In genomic region chr6:21949771-21950448, GRCm38 (mm10) we compare ENCODE assay signal across 8 mouse cellular contexts. TPM values are rescaled to one million over a fixed set of nuclear protein-coding genes. Genes with fewer than 3 reads are reported as not detected.
A peak's percentile ranks its signal among the peaks of the same experiment; 100 is the strongest.
DNase-seq lines count a peak whose midpoint lies in the region; ATAC-seq and TF ChIP-seq lines count a peak whose summit lies in the region.

No protein-coding gene starts in this region.

- peak overlapping the region; percentile 82 for H3K9ac ChIP-seq in heart, embryonic 12.5 days
- peak overlapping the region; percentile 77 for H3K9ac ChIP-seq in kidney, postnatal 0 days (ENCODE audit: low read depth, low read length)
- H3K9ac ChIP-seq in liver, embryonic 11.5 days (ENCODE audit: low read depth, low read length), result peak overlapping the region; percentile 89
- H3K9ac ChIP-seq in stomach, embryonic 14.5 days (replicated peaks; ENCODE audit: low read depth, low read length), result peak overlapping the region; percentile 79

- TF ChIP-seq CTCF in kidney, postnatal 0 days (IDR thresholded peaks at IDR 0.05; ENCODE audit: low read depth), result no peak

- H3K27ac ChIP-seq in heart, embryonic 12.5 days (ENCODE audit: poor library complexity, severe bottlenecking), result peak overlapping the region; percentile 98
- peak overlapping the region; percentile 98 for H3K27ac ChIP-seq in kidney, postnatal 0 days
- H3K27ac ChIP-seq in liver, embryonic 11.5 days (ENCODE audit: low read depth, low read length), result peak overlapping the region; percentile 95
- peak overlapping the region; percentile 98 for H3K27ac ChIP-seq in stomach, embryonic 14.5 days (ENCODE audit: low read length)

- H3K27me3 ChIP-seq in heart, embryonic 12.5 days (replicated peaks), result 0 out of 2 replicates have a peak, but pooled peaks cover 5% of the 10 kb centered on the region
- no peaks in the 10 kb centered on the region for H3K27me3 ChIP-seq in kidney, postnatal 0 days (ENCODE audit: insufficient read depth, low read length)
- H3K27me3 ChIP-seq in liver, embryonic 11.5 days (replicated peaks; ENCODE audit: control insufficient read depth, insufficient read depth, low read length), result no peaks in the 10 kb centered on the region
- no peaks in the 10 kb centered on the region for H3K27me3 ChIP-seq in stomach, embryonic 14.5 days (ENCODE audit: control insufficient read depth, insufficient read depth, low read length)

- peak overlapping the region; percentile 79 for H3K4me2 ChIP-seq in heart, embryonic 12.5 days
- peak overlapping the region; percentile 60 for H3K4me2 ChIP-seq in kidney, postnatal 0 days (ENCODE audit: low read length)
- peak overlapping the region; percentile 89 for H3K4me2 ChIP-seq in liver, embryonic 11.5 days
- peak overlapping the region; percentile 52 for H3K4me2 ChIP-seq in stomach, embryonic 14.5 days (replicated peaks; ENCODE audit: low read depth, low read length)

- H3K36me3 ChIP-seq in heart, embryonic 12.5 days, result peaks cover 10% of the 10 kb centered on the region
- 0 out of 2 replicates have a peak, but pooled peaks cover 11% of the 10 kb centered on the region for H3K36me3 ChIP-seq in kidney, postnatal 0 days (ENCODE audit: insufficient read depth, low read length)
- H3K36me3 ChIP-seq in liver, embryonic 11.5 days (ENCODE audit: control insufficient read depth, insufficient read depth, low read length), result peaks cover 6% of the 10 kb centered on the region; the same call in 1 of the 2 replicates
- peaks cover 15% of the 10 kb centered on the region for H3K36me3 ChIP-seq in stomach, embryonic 14.5 days (ENCODE audit: control insufficient read depth, insufficient read depth, low read length)

- H3K4me3 ChIP-seq in heart, embryonic 12.5 days, result peak overlapping the region; percentile 79
- H3K4me3 ChIP-seq in kidney, postnatal 0 days (replicated peaks; ENCODE audit: low read depth, low read length), result peak overlapping the region; percentile 70
- H3K4me3 ChIP-seq in liver, embryonic 11.5 days (ENCODE audit: low read depth, low read length), result peak overlapping the region; percentile 66
- peak overlapping the region; percentile 67 for H3K4me3 ChIP-seq in stomach, embryonic 14.5 days (ENCODE audit: low read depth, low read length)

- DNase-seq in B cell, adult 2 months, result peak; percentile 99
- peak; percentile 98 for DNase-seq in brain, adult 2 months (ENCODE audit: low read depth, low spot score)
- DNase-seq in kidney, postnatal 0 days (ENCODE audit: low spot score), result peak; percentile 97
- peak; percentile 97 for DNase-seq in liver, embryonic 11.5 days (ENCODE audit: low spot score)
- peak; percentile 99 for DNase-seq in naive thymus-derived CD4-positive, alpha-beta T cell, adult 2 months (ENCODE audit: low read depth)

- ATAC-seq in erythroblast, adult 5-6 weeks (replicated peaks; ENCODE audit: low FRiP score, poor library complexity, severe bottlenecking), result peak; percentile 92
- ATAC-seq in heart, embryonic 12.5 days (ENCODE audit: insufficient number of reproducible peaks, low FRiP score), result peak; percentile 98
- ATAC-seq in kidney, postnatal 0 days (replicated peaks; ENCODE audit: low FRiP score, low read depth), result peak; percentile 96
- ATAC-seq in liver, embryonic 11.5 days (replicated peaks; ENCODE audit: low FRiP score), result peak; percentile 91
- ATAC-seq in stomach, embryonic 14.5 days (ENCODE audit: insufficient number of reproducible peaks, insufficient read depth, low FRiP score, low read depth), result peak; percentile 94

- 1% methylated on average over 68 of the region's 68 CpGs for WGBS in heart, embryonic 12.5 days
- WGBS in kidney, postnatal 0 days, result under 1% methylated on average over 59 of the region's 68 CpGs
- 2% methylated on average over 60 of the region's 68 CpGs for WGBS in liver, embryonic 11.5 days
- under 1% methylated on average over 55 of the region's 68 CpGs for WGBS in stomach, embryonic 14.5 days

- peaks cover 7% of the 10 kb centered on the region for H3K4me1 ChIP-seq in heart, embryonic 12.5 days (replicated peaks)
- H3K4me1 ChIP-seq in kidney, postnatal 0 days (replicated peaks; ENCODE audit: insufficient read depth, low read length), result no peaks in the 10 kb centered on the region
- peaks cover 4% of the 10 kb centered on the region; the same call in 1 of the 2 replicates for H3K4me1 ChIP-seq in liver, embryonic 11.5 days (replicated peaks; ENCODE audit: control insufficient read depth, insufficient read depth, low read length)
- peaks cover 4% of the 10 kb centered on the region; the same call in 1 of the 2 replicates for H3K4me1 ChIP-seq in stomach, embryonic 14.5 days (ENCODE audit: control insufficient read depth, insufficient read depth, low read length)

- H3K9me3 ChIP-seq in heart, embryonic 12.5 days (replicated peaks), result no peaks in the 10 kb centered on the region
- H3K9me3 ChIP-seq in kidney, postnatal 0 days (replicated peaks; ENCODE audit: low read length), result no peaks in the 10 kb centered on the region
- no peaks in the 10 kb centered on the region for H3K9me3 ChIP-seq in liver, embryonic 11.5 days (ENCODE audit: control insufficient read depth, low read length)
- no peaks in the 10 kb centered on the region for H3K9me3 ChIP-seq in stomach, embryonic 14.5 days (ENCODE audit: control insufficient read depth, low read depth, low read length)

RNA-seq across cellular contexts. Expression of gene Ing3, which starts 0.5 kb away (rescaled TPM):
- 14.8 and 19.6 TPM in 2 replicates for total RNA-seq in erythroblast, adult 5-6 weeks (2015; ENCODE audit: low replicate concordance)
- 18.8 and 32.6 TPM in 2 replicates for total RNA-seq in erythroblast, adult 5-6 weeks (2017; ENCODE audit: low replicate concordance)
- 32.9 and 37.8 TPM in 2 replicates for polyA plus RNA-seq in heart, embryonic 12.5 days (2016; fragmentation: Nextera tagmentation; extraction: Ambion mirVana)
- 60.4 and 61.8 TPM in 2 replicates for polyA plus RNA-seq in kidney, postnatal 0 days (2015; fragmentation: Nextera tagmentation; extraction: Ambion mirVana)
- 28.4 and 29.2 TPM in 2 replicates for polyA plus RNA-seq in liver, embryonic 11.5 days (2014; fragmentation: Nextera tagmentation; extraction: Ambion mirVana)
- 49.8 and 56.9 TPM in 2 replicates for polyA plus RNA-seq in stomach, embryonic 14.5 days (2014; fragmentation: Nextera tagmentation; extraction: Ambion mirVana)

RNA-seq across cellular contexts. Expression of gene Cped1, which starts 35.8 kb away (rescaled TPM):
- total RNA-seq in erythroblast, adult 5-6 weeks (2015; ENCODE audit: low replicate concordance), result not detected in 2 replicates
- total RNA-seq in erythroblast, adult 5-6 weeks (2017; ENCODE audit: low replicate concordance), result 0.68 and 0.70 TPM in 2 replicates
- 5.2 and 6.0 TPM in 2 replicates for polyA plus RNA-seq in heart, embryonic 12.5 days (2016; fragmentation: Nextera tagmentation; extraction: Ambion mirVana)
- polyA plus RNA-seq in kidney, postnatal 0 days (2015; fragmentation: Nextera tagmentation; extraction: Ambion mirVana), result 22.3 and 23.0 TPM in 2 replicates
- 6.9 TPM in 2 replicates for polyA plus RNA-seq in liver, embryonic 11.5 days (2014; fragmentation: Nextera tagmentation; extraction: Ambion mirVana)
- 43.6 and 47.2 TPM in 2 replicates for polyA plus RNA-seq in stomach, embryonic 14.5 days (2014; fragmentation: Nextera tagmentation; extraction: Ambion mirVana)

Comparison
In these comparisons a context has a peak if more than half of its experiments do, and no peak if none do; other contexts are left out.
1. Peak in every context shown above with its lines: DNase-seq, ATAC-seq, H3K4me3 ChIP-seq and H3K27ac ChIP-seq.